Mouse (Mus musculus): ENCODE results near the gene Lrrc49.

Gene Lrrc49

DNA sequence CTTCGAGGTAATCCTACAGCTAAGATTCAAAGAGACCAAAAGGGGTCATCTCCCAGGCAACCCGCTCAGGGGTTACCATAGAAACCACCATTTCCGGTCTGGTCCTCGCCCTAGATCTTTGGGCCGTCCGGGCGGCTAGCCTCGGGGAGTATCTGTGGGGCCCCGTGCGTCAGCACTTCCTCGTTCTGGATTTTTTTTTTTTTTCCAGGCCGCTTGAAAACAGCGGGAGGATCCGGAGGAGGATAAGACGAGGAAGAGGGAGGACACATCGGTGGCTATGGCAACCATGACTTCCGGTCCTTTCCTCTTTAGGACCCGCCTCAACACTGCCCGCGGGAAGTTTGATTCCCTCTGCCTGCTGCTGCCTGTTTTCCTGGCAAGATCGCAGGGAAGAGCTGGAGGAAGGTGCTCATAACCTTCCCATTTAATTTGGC is at the start of gene Lrrc49:
Gene Lrrc49, minus strand, starts transcription at position 268 of the 434 bp plus-strand sequence.
- DNase-seq (ENCODE audit: extremely low spot score, low read depth, low spot score): peak; percentile 67

DNA sequence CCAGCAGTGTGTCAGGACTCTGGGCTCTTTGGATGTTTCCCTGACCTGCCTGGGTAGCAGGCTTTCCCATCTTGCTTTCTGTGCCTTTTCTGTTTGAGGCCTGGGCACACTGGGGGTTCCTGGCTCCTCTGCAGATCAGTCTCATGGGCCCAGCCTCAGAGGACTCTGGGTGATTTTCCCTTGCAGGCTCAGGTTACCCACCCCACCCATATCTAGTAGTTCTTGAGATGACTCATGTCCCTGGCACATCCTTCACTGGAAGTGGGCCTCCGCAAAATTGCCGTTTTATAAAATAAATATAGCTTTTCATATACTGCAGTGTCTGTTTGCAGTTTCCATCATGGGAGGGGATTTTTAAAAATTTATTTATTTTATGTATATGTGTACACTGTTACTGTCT is 46.4 kb upstream of the Lrrc49 start:
- no peak for DNase-seq (ENCODE audit: extremely low spot score, low read depth, low spot score)

DNA sequence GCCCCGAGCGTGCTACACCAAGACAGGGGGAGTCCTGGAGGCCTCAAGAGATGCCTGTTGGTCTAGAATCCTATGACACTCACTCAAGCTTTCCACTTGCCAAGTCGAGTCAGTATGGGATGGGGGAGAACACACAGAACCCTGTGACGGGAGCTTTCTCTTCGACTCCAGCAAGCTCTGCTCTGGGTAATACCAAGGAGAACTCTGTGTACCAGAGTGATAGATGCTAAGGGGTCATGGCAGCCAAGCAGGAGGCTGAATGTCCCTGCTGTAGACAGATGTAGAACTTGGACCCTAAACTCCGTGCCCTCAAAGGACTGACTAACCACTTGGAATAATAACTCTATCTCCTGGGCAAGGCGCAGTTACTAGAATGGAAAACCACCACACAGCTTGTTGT is 37.0 kb upstream of the Lrrc49 start:
- no peak for DNase-seq (ENCODE audit: extremely low spot score, low read depth, low spot score)

DNA sequence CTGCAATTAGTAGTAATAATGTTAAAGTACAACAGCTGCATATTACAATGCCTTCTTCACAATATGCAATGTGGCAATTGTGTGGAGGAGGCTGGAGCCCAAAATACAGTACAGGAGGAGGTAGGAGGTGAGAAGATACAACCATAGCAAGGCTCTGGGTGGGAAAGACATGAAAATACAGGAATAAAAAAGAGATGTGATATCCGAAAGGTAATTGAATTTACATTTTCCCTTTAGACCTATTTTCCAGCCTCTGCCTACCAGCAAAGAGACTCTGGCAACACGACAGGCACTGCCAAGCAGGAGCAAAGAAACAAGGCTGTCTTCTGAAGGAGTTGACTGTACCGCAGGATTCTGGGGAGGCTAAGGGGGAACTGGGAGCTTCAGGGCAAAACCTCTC is 31.7 kb upstream of the Lrrc49 start:
- no peak for DNase-seq (ENCODE audit: extremely low spot score, low read depth, low spot score)

DNA sequence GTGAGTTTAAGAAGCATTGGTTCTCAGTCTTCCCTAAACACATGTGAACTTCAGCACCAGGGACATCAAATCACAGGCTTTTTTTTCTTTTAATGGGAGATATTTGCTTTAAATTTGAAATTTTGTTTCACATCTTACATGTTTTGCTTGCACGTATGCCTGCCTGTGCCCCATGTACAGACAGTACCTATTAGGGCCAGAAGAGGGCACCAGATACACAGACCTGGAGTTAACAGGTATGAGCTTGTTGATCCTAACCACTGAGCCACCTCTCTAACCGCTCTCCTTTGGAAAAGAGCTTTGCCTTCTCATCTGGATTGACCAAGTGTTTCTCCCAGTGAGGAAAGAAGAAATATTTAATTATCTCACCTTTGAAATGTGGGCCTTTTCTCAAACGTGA is 30.3 kb upstream of the Lrrc49 start:
- no peak for DNase-seq (ENCODE audit: extremely low spot score, low read depth, low spot score)

DNA sequence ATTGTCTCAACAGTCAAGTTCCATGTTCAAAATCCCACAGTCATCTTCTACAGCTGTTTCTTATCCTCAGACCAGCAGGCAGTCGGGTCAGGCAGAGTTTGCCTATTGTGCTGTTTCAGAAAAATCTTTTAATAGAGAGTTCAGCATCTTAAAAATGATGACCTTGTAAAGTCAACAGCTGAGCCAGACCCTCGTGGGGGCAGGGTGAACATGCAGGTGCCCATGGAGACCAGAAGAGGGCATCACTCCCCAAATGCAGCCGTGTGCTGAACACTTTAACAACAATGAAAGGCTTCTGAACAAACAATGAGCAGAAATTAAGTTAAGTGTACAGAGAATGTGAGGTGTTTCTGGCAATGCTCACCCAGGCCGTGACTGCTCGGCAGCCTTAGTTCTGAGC is 27.9 kb upstream of the Lrrc49 start:
- DNase-seq (ENCODE audit: extremely low spot score, low read depth, low spot score): no peak

DNA sequence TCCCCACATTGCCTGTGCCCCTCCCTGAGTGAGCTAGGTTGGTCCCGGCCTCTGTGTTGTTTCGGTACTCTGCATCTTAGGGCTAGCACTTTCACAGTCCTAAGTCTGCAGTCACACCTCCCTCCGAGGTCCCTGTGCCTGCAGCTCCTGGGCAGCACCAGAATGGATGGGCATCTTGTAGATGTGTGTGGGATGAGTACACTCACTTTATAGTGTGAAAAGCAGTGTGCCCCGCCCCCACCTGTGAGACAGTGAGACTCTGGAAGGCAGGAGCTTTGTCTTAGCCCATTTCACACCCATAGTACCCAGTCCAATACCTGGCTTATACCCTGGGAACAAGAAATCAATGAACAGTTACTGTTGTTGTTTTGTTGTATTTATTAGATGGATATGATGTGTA is 27.3 kb upstream of the Lrrc49 start:
- DNase-seq (ENCODE audit: extremely low spot score, low read depth, low spot score): no peak

DNA sequence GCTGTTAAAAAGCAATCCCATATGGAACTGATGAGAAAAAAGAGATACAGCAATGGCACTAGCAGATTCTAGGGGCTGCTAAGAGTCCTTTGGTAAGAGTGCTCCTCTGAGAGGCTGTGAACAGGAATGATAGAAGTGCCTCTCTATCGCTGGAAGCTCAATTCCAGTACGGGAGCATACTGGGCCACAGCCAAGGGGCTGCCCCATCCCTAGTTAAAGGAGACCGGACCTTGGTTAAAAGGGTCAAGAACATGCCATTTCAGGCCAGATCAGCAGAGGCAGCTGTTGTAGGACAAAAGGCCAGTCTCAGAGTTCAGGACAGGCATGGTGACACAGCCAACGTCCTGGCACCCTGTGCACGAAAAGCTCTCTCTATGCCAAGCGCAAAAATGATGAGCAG is 26.2 kb upstream of the Lrrc49 start:
- no peak for DNase-seq (ENCODE audit: extremely low spot score, low read depth, low spot score)

DNA sequence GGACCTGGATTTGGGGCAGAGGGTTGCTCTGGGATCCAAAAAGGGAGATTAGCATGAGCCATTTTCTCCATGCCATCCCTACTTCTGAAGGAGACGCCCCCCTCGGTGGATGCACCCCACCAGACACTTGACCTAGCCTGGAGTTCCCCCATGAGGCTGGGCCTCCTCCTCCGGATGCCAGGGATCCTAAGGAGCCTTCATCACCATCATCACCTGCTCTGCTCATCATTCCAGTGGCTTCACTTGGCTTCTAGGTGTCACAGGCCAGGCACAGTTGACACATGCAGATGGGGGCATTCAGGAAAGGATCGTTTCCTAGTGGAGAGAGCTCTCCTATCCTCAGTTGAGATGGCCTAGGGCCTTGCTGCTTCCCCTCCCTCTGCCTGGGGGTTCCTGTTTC is 25.7 kb upstream of the Lrrc49 start:
- no peak for DNase-seq (ENCODE audit: extremely low spot score, low read depth, low spot score)

DNA sequence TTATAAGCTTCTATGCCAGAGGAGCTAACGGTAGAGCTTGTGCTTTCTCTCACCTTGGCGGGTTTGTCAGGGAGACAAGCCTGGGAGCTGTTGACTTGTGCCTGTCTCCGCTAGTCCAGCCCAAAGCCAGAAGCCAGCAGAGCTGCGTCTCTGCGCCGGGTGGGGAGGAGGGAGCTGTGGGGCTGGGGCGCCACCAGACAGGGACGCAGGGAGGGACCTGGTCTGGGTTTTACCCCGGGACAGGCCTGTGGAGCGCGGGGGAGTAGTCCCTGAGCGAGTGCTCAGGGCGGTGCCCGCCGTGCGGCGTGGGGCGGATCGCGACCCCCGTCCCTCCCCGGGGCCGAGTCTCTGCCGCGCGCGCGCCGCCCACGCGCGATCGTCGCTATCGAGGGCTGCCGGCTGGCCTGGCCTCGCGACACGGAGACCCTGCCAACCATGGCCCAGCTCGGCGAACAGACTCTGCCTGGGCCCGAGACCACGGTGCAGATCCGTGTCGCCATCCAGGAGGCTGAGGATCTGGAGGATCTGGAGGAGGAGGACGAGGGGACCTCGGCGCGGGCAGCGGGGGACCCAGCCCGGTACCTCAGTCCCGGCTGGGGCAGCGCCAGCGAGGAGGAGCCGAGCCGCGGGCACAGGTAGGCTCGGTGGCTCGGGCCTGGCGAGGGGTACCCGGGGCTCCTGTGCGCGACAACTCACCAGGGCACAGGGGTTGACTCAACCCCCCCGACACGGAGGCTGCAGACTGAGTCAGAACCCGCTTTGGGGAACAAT is 25.0 kb upstream of the Lrrc49 start, which contains the start of gene Larp6:
Gene Larp6, plus strand, starts transcription at position 219 of the 771 bp plus-strand sequence.
- peak; percentile 5 for DNase-seq (ENCODE audit: extremely low spot score, low read depth, low spot score)

DNA sequence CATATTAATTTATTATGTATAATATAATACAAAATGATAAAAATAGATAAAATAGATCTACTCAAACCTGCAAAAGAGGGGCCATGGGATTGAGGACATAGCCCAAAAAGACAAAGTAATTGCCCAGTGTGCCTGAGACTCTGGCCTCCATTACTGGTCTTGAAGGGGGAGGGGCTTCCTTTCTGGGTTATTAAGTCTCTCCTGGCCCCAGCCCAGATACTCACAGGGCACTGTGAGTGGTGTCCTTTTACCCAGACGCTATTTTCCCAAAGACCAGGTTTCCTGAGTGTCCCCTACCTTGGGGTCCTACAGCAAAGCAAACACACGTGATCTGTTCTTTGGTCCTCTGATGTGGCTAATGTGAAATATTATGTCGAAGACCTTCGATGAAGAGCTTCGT is 24.1 kb upstream of the Lrrc49 start:
- no peak for DNase-seq (ENCODE audit: extremely low spot score, low read depth, low spot score)

DNA sequence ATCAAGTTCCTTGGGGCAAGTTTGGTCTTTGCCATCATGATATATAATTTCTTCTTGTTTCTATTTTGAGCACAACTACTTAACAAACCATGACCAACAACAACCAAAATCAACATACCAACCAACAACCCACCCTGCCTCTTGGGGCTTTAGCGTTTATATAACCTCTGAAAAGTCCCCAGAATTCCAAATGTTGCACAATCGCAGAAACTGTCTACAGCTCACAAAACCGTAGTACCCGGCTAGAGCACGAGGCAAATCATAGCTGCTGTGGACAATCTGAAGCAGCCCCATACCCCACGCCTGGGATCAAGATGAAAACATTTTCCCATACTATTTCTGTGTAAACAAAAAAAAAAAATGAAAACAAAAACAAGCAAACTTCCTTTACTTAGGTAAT is 21.8 kb upstream of the Lrrc49 start:
- no peak for DNase-seq (ENCODE audit: extremely low spot score, low read depth, low spot score)

DNA sequence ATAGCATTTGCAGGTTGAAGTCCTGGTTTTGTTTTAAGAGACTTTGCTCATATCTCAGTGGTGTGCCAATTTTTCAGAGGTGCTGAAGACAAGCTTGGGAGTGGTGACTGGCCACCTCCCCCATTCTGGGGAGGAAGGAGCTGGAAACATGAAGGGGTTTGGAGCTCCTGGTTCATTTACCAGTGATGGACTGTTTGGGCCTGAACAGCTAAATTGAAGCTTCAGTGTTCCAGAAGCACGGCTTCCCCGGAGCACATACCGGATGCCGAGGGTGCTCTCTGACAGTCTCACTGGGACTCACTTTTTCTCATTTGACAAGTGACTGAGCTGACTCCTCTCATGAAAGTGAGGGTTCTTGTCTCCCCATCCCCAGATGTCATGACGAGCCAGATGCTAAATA is 20.6 kb upstream of the Lrrc49 start:
- no peak for DNase-seq (ENCODE audit: extremely low spot score, low read depth, low spot score)

DNA sequence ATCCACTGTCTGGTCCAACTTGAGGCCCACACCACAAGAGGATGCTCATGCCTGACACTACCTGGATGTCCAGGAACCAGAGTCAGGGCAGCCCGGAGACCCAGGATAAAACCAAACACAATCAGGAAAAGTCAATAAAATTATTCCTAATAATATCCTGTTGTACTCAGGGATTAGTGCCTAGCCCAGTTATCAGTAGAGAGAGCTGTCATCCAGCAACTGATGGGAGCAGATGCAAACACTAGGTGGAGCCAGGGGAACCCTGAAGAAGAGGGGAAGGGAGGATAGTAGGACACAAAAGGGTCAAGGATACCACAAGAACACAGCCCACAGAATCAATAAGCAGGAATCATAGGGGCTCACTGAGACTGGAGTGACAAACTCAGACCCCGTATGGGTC is 19.6 kb upstream of the Lrrc49 start:
- no peak for DNase-seq (ENCODE audit: extremely low spot score, low read depth, low spot score)

DNA sequence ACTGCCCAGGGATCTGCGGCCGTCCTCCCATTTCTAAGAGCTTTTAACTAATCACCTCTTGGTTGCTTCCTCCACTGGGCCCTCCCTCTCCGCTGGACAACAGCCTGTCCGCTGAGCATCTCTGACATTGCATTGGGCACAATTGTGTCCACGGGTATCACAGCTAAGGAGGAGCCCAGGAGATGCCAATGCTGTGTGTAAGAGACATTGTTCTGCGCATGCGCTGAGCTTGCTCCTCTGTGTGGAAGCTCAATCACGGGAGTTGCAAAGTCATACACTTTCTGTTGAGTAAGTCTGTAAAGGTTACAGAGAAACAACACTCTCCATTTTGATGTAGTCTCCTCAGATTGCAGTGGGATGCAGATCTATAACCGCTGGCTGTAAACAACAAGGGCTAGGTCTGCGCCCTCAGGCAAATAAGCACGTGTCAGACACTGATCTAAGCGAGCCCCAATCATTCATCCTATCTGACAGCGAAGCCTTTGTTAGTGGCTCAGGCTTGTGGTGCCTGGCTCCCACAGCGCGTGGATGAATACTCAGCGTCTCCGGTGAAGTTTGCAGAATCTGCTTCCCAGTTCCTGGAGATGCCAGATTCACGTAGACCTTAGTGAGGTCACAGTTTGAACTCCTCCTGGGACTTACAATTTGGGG is 11.7 kb upstream of the Lrrc49 start:
- DNase-seq (ENCODE audit: extremely low spot score, low read depth, low spot score): no peak

DNA sequence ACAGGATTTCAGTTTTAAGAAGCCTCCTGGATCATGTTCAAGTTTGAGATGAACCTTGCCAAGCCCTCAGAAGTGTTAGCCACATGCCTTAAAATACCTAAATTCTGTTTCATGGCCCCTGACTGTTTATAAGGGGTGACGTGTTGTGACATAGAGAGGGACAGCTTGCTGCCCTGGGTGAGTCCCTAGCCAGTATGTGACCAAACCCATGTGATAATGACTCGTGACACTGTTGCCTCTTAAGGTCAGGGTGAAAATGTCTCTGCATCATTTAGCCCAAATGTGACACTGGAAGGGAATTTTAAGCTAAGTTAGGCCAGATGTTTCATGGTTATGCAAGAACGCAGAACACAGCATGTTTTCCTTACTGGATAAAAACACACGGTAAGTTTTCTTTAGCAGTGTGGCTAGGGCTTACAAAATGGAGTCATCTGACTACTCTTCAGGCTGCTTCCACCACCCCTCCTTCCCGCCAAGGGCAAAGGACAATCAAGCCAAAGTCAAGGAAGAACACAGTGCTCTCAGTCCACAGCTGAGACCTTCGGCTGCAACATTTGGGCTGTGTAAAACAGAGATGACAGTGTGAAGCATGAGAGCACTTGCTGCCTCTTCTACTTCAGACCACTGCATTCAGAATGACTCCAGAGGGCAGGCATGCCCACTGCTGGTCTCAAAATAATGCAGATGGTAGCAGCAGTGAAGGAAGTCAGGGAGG is 8.5 kb upstream of the Lrrc49 start:
- no peak for DNase-seq (ENCODE audit: extremely low spot score, low read depth, low spot score)

DNA sequence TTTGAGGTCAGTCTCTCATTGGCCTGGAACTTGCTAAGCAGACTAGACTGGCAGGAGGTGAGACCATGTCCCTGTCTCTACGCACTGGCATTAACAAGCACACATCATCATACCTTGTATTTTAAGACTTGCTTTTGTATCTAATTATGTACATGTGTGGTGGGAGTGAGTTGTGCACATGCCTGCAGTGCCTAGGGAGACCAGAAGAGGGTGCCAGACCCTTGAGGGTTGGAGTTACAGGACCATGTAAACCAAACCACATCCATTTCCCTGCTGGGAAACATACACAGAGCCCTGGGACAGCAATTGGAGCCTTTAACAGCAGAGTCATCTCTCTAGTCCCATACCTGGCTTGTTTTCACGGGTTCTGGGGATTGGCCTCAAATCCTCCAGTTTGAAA is 6.0 kb upstream of the Lrrc49 start:
- DNase-seq (ENCODE audit: extremely low spot score, low read depth, low spot score): no peak

DNA sequence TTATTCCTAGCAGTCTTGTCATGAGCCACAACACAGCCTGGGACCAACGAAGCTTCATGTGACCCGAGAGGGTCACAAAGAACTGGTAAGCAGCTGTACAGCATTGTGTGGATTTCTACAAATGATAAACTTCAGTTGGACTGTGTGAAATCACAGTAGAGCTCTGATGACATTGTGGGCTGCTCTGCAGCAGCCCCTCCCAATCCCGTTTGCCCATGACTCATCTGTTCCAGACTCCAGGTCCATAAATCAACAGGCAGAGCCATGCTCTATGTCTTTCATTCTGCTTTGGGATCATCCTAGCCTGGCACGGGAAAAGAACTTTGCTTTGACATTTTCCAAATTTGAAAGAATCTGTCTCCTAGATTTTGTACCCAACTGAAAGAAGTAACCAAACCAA is 4.7 kb upstream of the Lrrc49 start:
- DNase-seq (ENCODE audit: extremely low spot score, low read depth, low spot score): no peak

DNA sequence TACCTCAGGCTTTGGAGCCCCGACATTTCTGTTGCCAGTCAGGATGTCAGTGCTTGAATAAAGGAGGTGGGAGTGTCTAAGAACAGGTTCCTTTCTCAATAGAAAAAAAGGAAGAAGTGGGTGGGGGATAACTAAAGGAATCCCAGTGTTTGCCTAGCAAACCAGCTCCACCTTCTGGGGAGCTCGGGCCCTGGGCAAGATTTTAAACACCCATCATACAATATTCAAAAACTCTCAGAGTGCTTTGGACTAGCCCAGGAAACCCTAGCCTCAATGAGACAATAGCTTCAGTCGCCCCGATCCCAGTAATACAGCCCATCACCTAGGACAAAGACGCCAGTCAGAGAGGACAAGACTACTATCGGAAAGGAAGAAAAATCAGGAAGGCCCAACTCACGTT is 543 bp downstream of the Lrrc49 start:
- no peak for DNase-seq (ENCODE audit: extremely low spot score, low read depth, low spot score)

DNA sequence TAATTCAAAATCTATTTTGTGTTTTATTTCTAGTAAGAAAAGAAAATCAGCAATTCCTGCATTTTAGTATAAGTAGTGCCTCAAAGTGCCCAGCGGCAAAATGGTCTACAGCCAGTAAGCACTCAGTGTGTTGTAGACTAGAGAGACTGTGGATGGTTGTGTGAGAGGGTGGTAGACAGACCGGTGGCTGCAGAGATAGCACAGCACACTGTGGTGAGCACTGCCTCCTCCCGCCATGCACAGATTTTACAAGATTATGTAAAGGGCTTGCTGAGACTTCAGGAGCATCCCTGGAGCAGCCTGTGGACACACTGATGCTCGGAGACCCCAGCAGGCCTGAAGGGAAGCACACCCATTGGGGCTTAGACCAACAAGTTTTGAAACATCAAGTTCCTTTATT is 5.2 kb downstream of the Lrrc49 start:
- DNase-seq (ENCODE audit: extremely low spot score, low read depth, low spot score): no peak

DNA sequence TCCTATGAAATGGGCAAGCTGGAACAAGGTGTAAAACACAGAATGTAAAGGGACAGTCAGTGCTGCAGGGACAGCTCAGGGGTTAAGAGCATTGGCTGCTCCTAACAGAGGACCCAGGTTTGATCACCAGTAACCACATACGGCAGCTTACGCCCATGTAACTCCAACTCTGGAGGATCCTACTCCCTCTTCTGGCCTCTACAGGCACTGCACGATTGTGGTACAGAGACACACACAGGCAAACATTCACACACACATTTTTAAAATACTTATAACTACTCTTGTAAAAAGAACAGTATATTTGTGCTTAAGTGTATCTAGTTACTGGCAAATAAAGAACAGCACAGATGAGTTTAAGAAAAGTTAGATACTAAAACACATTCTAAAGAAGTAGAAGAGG is 7.0 kb downstream of the Lrrc49 start:
- no peak for DNase-seq (ENCODE audit: extremely low spot score, low read depth, low spot score)

DNA sequence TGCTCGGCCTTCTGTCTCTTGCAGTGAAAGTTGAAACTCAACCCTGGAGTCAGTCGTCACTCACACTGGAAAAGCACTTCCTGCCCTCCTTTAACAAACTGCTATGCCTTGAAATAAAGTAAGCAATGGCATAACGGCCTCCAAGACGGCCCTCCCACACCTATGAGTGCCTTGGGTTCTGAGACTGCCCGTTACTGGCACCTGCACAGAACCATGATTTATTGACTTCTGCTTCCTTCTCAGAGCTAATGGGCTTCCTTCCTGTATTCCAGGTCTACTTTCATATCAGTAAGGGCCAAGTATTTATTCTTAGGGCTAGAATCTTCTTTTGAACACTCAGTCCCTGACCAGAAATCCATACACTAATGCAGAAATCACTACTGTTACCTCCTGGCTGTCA is 9.0 kb downstream of the Lrrc49 start:
- no peak for DNase-seq (ENCODE audit: extremely low spot score, low read depth, low spot score)

All from hindlimb bud, embryonic 11.5 days (tissue).